Mouse (Mus musculus): Measurements from ENCODE around the gene Psap. TPM values are rescaled to one million over a fixed set of nuclear protein-coding genes. Genes with fewer than 3 reads are reported as not detected.

Psap gene
- polyA plus RNA-seq, 1 experiment from 2014 or later, result 223 TPM

DNA sequence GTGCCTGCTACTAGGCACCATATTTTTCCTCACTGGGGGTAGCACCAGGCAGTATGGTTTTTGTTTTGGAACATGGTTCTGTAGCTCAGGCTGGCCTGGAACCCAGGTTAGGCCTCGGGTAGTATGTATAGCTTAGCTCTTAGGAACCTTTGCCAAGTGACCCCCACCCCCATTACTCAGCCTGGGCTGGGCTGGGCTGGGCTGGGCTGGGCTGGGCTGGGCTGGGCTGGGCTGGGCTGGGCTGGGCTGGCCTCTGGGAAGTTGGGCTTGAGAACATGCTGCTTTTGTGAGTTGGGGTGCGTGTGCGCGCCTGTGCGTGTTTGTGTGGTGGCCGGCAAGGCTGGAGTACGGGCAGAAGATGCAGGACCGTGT lies 13.3 kb downstream of the Psap start:
- H3K4me1 ChIP-seq (replicated peaks; ENCODE audit: control insufficient read depth, insufficient read depth, low read length), result peaks cover 14% of the 10 kb centered on the region
- H3K27me3 ChIP-seq (replicated peaks; ENCODE audit: control insufficient read depth, insufficient read depth, low read length), result no peaks in the 10 kb centered on the region
- H3K4me2 ChIP-seq (ENCODE audit: low read length), result no peak overlapping the region
- no peak overlapping the region for H3K27ac ChIP-seq (ENCODE audit: low read length)
- H3K9ac ChIP-seq (replicated peaks; ENCODE audit: low read depth, low read length), result no peak overlapping the region
- H3K9me3 ChIP-seq (ENCODE audit: control insufficient read depth, low read length), result no peaks in the 10 kb centered on the region
- H3K4me3 ChIP-seq (replicated peaks; ENCODE audit: low read length), result no peak overlapping the region
- ATAC-seq, result no peak
- H3K36me3 ChIP-seq (ENCODE audit: control insufficient read depth, insufficient read depth), result peaks cover 25% of the 10 kb centered on the region
- WGBS, result 86% methylated on average over 8 of the region's 8 CpGs

DNA sequence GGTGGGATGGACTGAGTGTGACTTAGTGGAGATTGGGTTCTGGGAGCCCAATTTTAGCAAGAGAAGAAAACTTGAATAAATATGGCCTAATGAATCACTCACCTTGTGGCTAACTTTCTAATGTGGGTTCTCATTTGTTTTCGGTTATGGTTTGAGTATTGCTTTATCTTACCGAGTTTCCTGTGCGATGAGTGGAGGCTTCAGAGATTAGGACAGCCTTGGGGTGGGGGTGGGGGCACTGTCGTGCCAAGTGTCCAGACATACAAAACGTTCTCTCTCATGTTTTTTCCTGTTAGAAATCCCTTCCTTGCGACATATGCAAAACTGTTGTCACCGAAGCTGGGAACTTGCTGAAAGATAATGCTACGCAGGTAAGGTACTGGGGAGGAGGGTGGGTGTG lies 14.8 kb downstream of the Psap start:
- ATAC-seq, result no peak
- Histone ChIP-seq H3K9ac (replicated peaks; ENCODE audit: low read depth, low read length) (no peak overlapping the region), H3K27ac (ENCODE audit: low read length) (no peak overlapping the region), H3K9me3 (ENCODE audit: control insufficient read depth, low read length) (no peaks in the 10 kb centered on the region), H3K27me3 (replicated peaks; ENCODE audit: control insufficient read depth, insufficient read depth, low read length) (no peaks in the 10 kb centered on the region), H3K36me3 (ENCODE audit: control insufficient read depth, insufficient read depth) (peaks cover 31% of the 10 kb centered on the region), H3K4me1 (replicated peaks; ENCODE audit: control insufficient read depth, insufficient read depth, low read length) (peaks cover 4% of the 10 kb centered on the region; the same call in 1 of the 2 replicates), H3K4me2 (ENCODE audit: low read length) (no peak overlapping the region), H3K4me3 (replicated peaks; ENCODE audit: low read length) (no peak overlapping the region)
- WGBS, result 91% methylated on average over 8 of the region's 8 CpGs

DNA sequence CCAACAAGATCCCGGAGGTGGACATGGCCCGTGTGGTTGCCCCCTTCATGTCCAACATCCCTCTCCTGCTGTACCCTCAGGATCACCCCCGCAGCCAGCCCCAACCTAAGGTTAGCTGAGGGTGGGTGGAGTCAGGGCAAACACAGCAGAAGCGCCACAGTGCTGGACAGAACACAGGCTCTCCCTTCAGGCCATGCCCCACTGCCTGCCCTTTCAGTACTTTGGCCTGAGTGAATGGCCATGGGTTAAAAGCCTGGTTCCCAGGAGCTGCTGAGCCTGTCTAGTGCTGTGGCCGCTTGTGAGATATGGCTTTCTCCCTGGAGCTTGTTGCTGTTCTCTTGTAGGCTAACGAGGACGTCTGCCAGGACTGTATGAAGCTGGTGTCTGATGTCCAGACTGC lies 17.2 kb downstream of the Psap start:
- no peak for ATAC-seq
- Histone ChIP-seq H3K9me3 (ENCODE audit: control insufficient read depth, low read length) (no peaks in the 10 kb centered on the region), H3K27me3 (replicated peaks; ENCODE audit: control insufficient read depth, insufficient read depth, low read length) (no peaks in the 10 kb centered on the region), H3K4me3 (replicated peaks; ENCODE audit: low read length) (no peak overlapping the region), H3K9ac (replicated peaks; ENCODE audit: low read depth, low read length) (no peak overlapping the region), H3K36me3 (ENCODE audit: control insufficient read depth, insufficient read depth) (peaks cover 34% of the 10 kb centered on the region), H3K4me2 (ENCODE audit: low read length) (no peak overlapping the region), H3K4me1 (replicated peaks; ENCODE audit: control insufficient read depth, insufficient read depth, low read length) (no peaks in the 10 kb centered on the region), H3K27ac (ENCODE audit: low read length) (no peak overlapping the region)
- WGBS, result 82% methylated on average over 7 of the region's 7 CpGs

- H3K9ac ChIP-seq (replicated peaks; ENCODE audit: low read depth, low read length), result no peak overlapping the region
- 78% methylated on average over 3 of the region's 3 CpGs for WGBS
- H3K4me2 ChIP-seq (ENCODE audit: low read length), result no peak overlapping the region
- H3K27me3 ChIP-seq (replicated peaks; ENCODE audit: control insufficient read depth, insufficient read depth, low read length), result no peaks in the 10 kb centered on the region
- peaks cover 38% of the 10 kb centered on the region for H3K36me3 ChIP-seq (ENCODE audit: control insufficient read depth, insufficient read depth)
- no peaks in the 10 kb centered on the region for H3K9me3 ChIP-seq (ENCODE audit: control insufficient read depth, low read length)
- no peaks in the 10 kb centered on the region for H3K4me1 ChIP-seq (replicated peaks; ENCODE audit: control insufficient read depth, insufficient read depth, low read length)
- no peak for ATAC-seq
- H3K4me3 ChIP-seq (replicated peaks; ENCODE audit: low read length), result no peak overlapping the region
- no peak overlapping the region for H3K27ac ChIP-seq (ENCODE audit: low read length)
These were observed 17.9 kb downstream of the Psap start for GRCm38 (mm10) chr10:60295356-60295755.

DNA sequence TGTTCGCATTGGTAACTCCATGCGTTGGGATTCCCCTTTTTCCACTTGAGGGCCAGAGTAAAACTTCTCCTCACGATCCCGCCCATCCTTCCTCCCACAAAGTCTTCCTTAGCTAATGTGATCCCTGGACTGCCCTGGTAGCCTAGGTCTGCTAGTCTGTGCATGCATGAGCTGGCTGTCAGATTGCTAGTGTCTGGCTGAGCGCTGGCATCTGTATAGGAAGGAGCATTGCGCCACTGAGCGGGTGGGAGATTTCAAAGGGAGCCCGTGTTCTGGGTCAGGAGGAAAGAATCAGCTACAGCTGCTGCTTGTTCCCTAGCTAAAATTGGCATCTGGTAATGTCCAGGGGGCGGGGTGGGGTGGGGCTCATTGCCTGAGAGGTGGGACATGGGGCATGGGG lies 18.6 kb downstream of the Psap start:
- Histone ChIP-seq H3K4me2 (ENCODE audit: low read length) (no peak overlapping the region), H3K27ac (ENCODE audit: low read length) (no peak overlapping the region), H3K4me3 (replicated peaks; ENCODE audit: low read length) (no peak overlapping the region), H3K9ac (replicated peaks; ENCODE audit: low read depth, low read length) (no peak overlapping the region), H3K4me1 (replicated peaks; ENCODE audit: control insufficient read depth, insufficient read depth, low read length) (no peaks in the 10 kb centered on the region), H3K9me3 (ENCODE audit: control insufficient read depth, low read length) (no peaks in the 10 kb centered on the region), H3K27me3 (replicated peaks; ENCODE audit: control insufficient read depth, insufficient read depth, low read length) (no peaks in the 10 kb centered on the region), H3K36me3 (ENCODE audit: control insufficient read depth, insufficient read depth) (peaks cover 38% of the 10 kb centered on the region)
- WGBS, result 79% methylated on average over 9 of the region's 9 CpGs
- ATAC-seq, result no peak

GRCm38 (mm10) chr10:60299636-60300035 lies 22.2 kb downstream of the Psap start:
- no peak for ATAC-seq
- Histone ChIP-seq H3K9ac (replicated peaks; ENCODE audit: low read depth, low read length) (no peak overlapping the region), H3K4me1 (replicated peaks; ENCODE audit: control insufficient read depth, insufficient read depth, low read length) (no peaks in the 10 kb centered on the region), H3K36me3 (ENCODE audit: control insufficient read depth, insufficient read depth) (peaks cover 23% of the 10 kb centered on the region), H3K4me2 (ENCODE audit: low read length) (no peak overlapping the region), H3K4me3 (replicated peaks; ENCODE audit: low read length) (no peak overlapping the region), H3K27ac (ENCODE audit: low read length) (no peak overlapping the region), H3K27me3 (replicated peaks; ENCODE audit: control insufficient read depth, insufficient read depth, low read length) (no peaks in the 10 kb centered on the region), H3K9me3 (ENCODE audit: control insufficient read depth, low read length) (no peaks in the 10 kb centered on the region)
- WGBS, result 96% methylated on average over 12 of the region's 12 CpGs

DNA sequence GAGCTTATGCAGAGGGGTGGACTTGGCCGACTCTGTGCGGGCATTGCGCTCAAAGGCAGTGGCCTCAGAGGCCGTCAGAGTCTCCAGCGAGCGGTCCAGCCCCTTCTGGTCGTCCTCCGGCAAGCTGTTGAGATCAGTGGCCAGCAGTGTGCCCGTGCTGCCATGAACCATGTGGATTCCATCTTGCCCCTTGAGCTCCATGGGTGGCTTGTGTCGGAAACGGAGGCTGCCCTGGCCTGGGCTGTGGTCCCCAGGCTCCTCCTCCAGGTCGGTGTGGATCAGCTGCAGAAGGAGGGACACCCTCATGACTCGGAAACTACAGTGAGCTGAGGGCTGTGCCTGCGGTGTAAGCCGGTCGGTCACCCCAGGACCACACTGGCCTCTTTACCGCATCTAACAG lies 26.0 kb downstream of the Psap start:
- peaks cover 5% of the 10 kb centered on the region for H3K36me3 ChIP-seq (ENCODE audit: control insufficient read depth, insufficient read depth)
- H3K9me3 ChIP-seq (ENCODE audit: control insufficient read depth, low read length), result no peaks in the 10 kb centered on the region
- ATAC-seq, result no peak
- H3K4me2 ChIP-seq (ENCODE audit: low read length), result no peak overlapping the region
- H3K27ac ChIP-seq (ENCODE audit: low read length), result no peak overlapping the region
- H3K4me1 ChIP-seq (replicated peaks; ENCODE audit: control insufficient read depth, insufficient read depth, low read length), result no peaks in the 10 kb centered on the region
- 90% methylated on average over 17 of the region's 17 CpGs for WGBS
- no peak overlapping the region for H3K9ac ChIP-seq (replicated peaks; ENCODE audit: low read depth, low read length)
- H3K27me3 ChIP-seq (replicated peaks; ENCODE audit: control insufficient read depth, insufficient read depth, low read length), result no peaks in the 10 kb centered on the region
- no peak overlapping the region for H3K4me3 ChIP-seq (replicated peaks; ENCODE audit: low read length)

DNA sequence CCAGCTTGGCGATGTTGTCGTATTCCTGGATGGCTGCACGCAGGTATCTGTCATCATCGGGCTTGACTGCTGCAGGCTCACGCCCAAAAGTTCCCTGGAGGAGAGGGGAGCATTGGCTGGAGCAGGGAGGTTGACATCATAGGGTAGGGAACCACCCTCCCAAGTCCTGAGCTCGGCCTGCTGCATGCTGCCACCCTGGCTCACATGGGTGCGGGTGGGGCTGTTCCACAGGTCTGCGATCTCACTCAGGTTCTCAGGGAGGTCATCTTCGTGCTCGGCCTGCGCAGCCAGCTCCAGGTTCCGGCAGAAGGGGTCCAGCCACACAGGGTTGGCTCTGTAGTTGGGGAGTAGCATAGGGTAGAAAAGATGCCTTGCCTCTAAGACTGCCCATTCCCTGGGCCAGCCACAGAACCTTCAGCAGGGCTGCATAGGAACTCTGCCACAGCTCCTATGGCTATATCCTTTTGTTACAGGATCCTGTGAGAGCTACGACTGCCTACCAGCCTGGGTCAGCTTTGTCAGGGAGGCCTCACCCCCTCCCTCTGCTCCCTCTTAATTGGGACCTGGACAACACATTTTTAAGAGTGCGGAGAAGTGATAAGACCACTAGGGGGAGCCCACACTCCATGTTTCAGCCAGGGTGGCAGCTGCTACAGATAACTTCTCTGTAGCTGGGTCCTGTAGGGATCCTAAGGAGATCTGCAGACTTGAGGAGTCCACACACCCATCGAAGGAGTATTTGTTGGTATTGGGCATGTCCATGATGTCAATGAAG lies 27.6 kb downstream of the Psap start:
- H3K27ac ChIP-seq (ENCODE audit: low read length), result no peak overlapping the region
- peak; percentile 88 for ATAC-seq
- no peak overlapping the region for H3K4me3 ChIP-seq (replicated peaks; ENCODE audit: low read length)
- peaks cover under 1% of the 10 kb centered on the region; the same call in 1 of the 2 replicates for H3K36me3 ChIP-seq (ENCODE audit: control insufficient read depth, insufficient read depth)
- H3K4me1 ChIP-seq (replicated peaks; ENCODE audit: control insufficient read depth, insufficient read depth, low read length), result no peaks in the 10 kb centered on the region
- no peak overlapping the region for H3K9ac ChIP-seq (replicated peaks; ENCODE audit: low read depth, low read length)
- 68% methylated on average over 15 of the region's 15 CpGs for WGBS
- no peak overlapping the region for H3K4me2 ChIP-seq (ENCODE audit: low read length)
- no peaks in the 10 kb centered on the region for H3K27me3 ChIP-seq (replicated peaks; ENCODE audit: control insufficient read depth, insufficient read depth, low read length)
- H3K9me3 ChIP-seq (ENCODE audit: control insufficient read depth, low read length), result no peaks in the 10 kb centered on the region

DNA sequence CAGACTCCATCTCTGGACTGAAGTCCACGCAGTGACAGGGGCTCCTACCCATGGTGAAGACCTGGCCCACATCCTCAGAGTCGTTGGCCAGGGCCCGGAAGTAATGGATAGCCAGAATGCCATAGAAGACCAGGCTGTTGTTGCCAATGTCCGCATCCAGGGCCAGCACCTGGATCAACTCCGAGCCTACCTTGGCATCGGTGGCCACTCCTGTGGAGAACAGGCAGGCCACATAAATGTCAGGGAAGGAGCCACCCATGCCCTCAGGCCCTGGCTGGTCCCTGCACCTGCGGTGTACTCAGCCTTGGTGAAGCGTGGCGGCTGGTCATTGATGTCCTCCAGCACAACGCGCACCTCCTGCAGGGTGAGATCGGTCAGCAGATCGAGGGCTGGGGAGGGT lies 33.2 kb downstream of the Psap start:
- whole genome bisulfite sequencing, result 93% methylated on average over 13 of the region's 13 CpGs
- Histone ChIP-seq H3K4me2 (ENCODE audit: low read length) (no peak overlapping the region), H3K4me1 (replicated peaks; ENCODE audit: control insufficient read depth, insufficient read depth, low read length) (no peaks in the 10 kb centered on the region)

DNA sequence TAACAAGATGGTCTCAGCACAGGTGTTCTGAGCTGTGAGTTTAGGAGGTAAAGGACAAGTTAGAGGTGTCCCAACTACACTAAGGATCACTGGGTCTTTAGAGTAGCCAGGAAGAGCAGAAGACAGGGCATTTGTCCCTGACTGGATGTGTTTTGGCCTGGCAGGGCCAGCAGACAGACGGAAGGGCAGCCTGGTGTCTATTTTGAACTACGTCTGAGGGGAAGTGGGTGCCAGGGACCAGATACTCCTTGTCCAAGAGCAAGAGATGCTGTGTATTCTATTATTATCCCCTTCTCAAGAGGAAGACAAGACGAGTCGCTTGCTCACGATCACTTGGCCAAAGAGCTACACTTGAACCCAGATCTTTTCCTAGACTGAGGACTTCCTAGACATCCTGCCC lies 36.2 kb downstream of the Psap start:
- Histone ChIP-seq H3K36me3 (ENCODE audit: control insufficient read depth, insufficient read depth) (no peaks in the 10 kb centered on the region), H3K27ac (ENCODE audit: low read length) (no peak overlapping the region), H3K9ac (replicated peaks; ENCODE audit: low read depth, low read length) (no peak overlapping the region), H3K4me1 (replicated peaks; ENCODE audit: control insufficient read depth, insufficient read depth, low read length) (no peaks in the 10 kb centered on the region), H3K9me3 (ENCODE audit: control insufficient read depth, low read length) (no peaks in the 10 kb centered on the region), H3K4me2 (ENCODE audit: low read length) (no peak overlapping the region), H3K27me3 (replicated peaks; ENCODE audit: control insufficient read depth, insufficient read depth, low read length) (no peaks in the 10 kb centered on the region), H3K4me3 (replicated peaks; ENCODE audit: low read length) (no peak overlapping the region)
- WGBS, result 92% methylated on average over 5 of the region's 5 CpGs
- no peak for ATAC-seq

More for the DNA sequence above, 33.2 kb downstream of the Psap start:
- no peak overlapping the region for H3K4me3 ChIP-seq (replicated peaks; ENCODE audit: low read length)
- no peaks in the 10 kb centered on the region for H3K27me3 ChIP-seq (replicated peaks; ENCODE audit: control insufficient read depth, insufficient read depth, low read length)
- no peak for ATAC-seq
- no peaks in the 10 kb centered on the region for H3K36me3 ChIP-seq (ENCODE audit: control insufficient read depth, insufficient read depth)
- no peak overlapping the region for H3K9ac ChIP-seq (replicated peaks; ENCODE audit: low read depth, low read length)
- H3K27ac ChIP-seq (ENCODE audit: low read length), result no peak overlapping the region
- no peaks in the 10 kb centered on the region for H3K9me3 ChIP-seq (ENCODE audit: control insufficient read depth, low read length)
